Mouse (Mus musculus) heart, postnatal 0 days (tissue): ENCODE results near the gene Edf1. TPM values are rescaled to one million over a fixed set of nuclear protein-coding genes. Genes with fewer than 3 reads are reported as not detected.
A peak's percentile ranks its signal among the peaks of the same experiment; 100 is the strongest.
"Not testable (repeated sequence)": the region's sequence is repeated elsewhere in the genome, so short reads cannot be mapped to it uniquely, and the experiment has no call there.

Experiments
- ATAC-seq: fragments of 200-750 bp; cut with Nextera tagmentation; 2 replicates; pipeline ENCODE4 v1.8.0; 2017; ENCODE audit warnings: low read depth, moderate number of reproducible peaks, moderate library complexity; ENCODE audit not compliant: insufficient read depth
- DNase-seq: peaks from one replicate; pipeline ENCODE4 v3.0.0-alpha.2; 2016; ENCODE audit warnings: low spot score
- H3K27ac ChIP-seq: fragments of 300-500 bp; sonication (generic); 2 replicates; pipeline ENCODE4 v1.5.1; 2014; ENCODE audit warnings: low read depth, mild to moderate bottlenecking
- H3K27me3 ChIP-seq: fragments of 300-500 bp; sonication (generic); 2 replicates; pipeline ENCODE4 v1.6.1; 2014; ENCODE audit warnings: low read length, mixed read lengths; ENCODE audit not compliant: control insufficient read depth, insufficient read depth
- H3K36me3 ChIP-seq: fragments of 300-500 bp; sonication (generic); replicated peaks from 2 replicates; pipeline ENCODE4 v1.6.1; 2014; ENCODE audit warnings: low read length, mixed read lengths; ENCODE audit not compliant: control insufficient read depth, insufficient read depth
- H3K4me1 ChIP-seq: fragments of 300-500 bp; sonication (generic); 2 replicates; pipeline ENCODE4 v1.6.1; 2014; ENCODE audit warnings: antibody characterized with exemption; ENCODE audit not compliant: control insufficient read depth, insufficient read depth
- H3K4me2 ChIP-seq: fragments of 300-500 bp; sonication (generic); 2 replicates; pipeline ENCODE4 v1.6.1; 2014; ENCODE audit warnings: low read depth, mild to moderate bottlenecking, low read length, moderate library complexity
- H3K4me3 ChIP-seq: fragments of 300-500 bp; sonication (generic); 2 replicates; pipeline ENCODE4 v1.5.1; 2014; ENCODE audit warnings: low read depth, low read length
- H3K9ac ChIP-seq: fragments of 300-500 bp; sonication (generic); replicated peaks from 2 replicates; pipeline ENCODE4 v1.6.1; 2014; ENCODE audit warnings: low read depth, low read length, mixed read lengths
- H3K9me3 ChIP-seq: fragments of 300-500 bp; sonication (generic); replicated peaks from 2 replicates; pipeline ENCODE4 v1.6.1; 2016; ENCODE audit warnings: low read length; ENCODE audit not compliant: control insufficient read depth
- CTCF ChIP-seq: IDR thresholded peaks from 2 replicates; pipeline ENCODE4 v1.5.1; 2016; ENCODE audit warnings: antibody characterized with exemption, control low read depth, low read depth
- EP300 ChIP-seq: IDR thresholded peaks from 2 replicates; pipeline ENCODE4 v1.6.1; 2016; ENCODE audit warnings: antibody characterized with exemption, low read depth
- WGBS: fragments of 180-500 bp; shearing (Covaris S2); extraction: QIAGEN DNeasy Blood & Tissue Kit; methylation state at CpG from one replicate; pipeline ENCODE4 v1.1.7; 2014; 5-methylcytosine and 5-hydroxymethylcytosine counted together
- polyA plus RNA-seq: library from polyadenylated mRNA; unstranded; fragments of >200 nt; fragmentation: Nextera tagmentation; extraction: Ambion mirVana; gene quantifications from 2 replicates; pipeline ENCODE4 v1.2.1, GENCODE M21; 2015
- total RNA-seq: library from RNA; depleted of rRNA; stranded (reverse); fragments of >200 nt; gene quantifications from 2 replicates; pipeline ENCODE4 v1.2.3, GENCODE M21; 2014; ENCODE audit warnings: low replicate concordance

Gene Edf1
- total and polyA plus RNA-seq, 2 experiments from 2014 or later = 112 to 314 TPM

DNA sequence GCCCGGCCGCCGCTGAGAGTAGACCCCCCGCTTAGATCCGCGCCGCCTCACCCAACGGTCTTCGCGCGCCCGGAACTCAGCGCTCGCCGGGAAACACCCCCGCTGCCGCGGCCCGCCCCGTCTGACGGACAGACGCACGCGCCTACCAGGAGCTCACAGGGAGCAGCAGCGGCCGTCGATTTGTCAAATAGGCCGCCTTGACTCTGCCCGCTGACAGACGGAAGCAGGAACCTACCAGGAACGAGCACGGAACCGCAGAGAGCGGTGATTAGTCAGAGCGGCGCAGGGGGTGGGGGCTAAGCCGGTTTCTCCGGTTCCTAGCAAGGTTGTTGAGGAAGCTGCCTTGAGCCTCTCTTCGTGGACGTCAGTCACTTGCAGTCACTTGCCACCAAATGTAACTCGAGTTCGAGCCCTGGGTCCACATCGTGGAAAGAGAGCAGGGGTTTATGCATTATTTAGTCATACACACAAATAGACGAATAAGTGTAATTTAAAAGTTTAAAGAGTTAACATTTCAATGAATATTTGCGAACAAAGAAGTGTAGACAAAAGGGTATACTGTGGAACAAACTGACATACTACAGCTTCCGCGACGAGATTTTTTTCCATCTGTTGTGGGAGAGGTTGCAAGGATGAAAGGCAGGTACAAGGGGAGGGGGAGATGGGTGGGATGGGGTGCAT is 10.7 kb upstream of the Edf1 start, which contains the start of gene Traf2:
Gene Traf2 (minus strand): TSS at position 130 of the 681 bp plus-strand sequence.
- DNase-seq (peak; percentile 98), ATAC-seq (peak; percentile 99)
- peak within 1 kb of the TSS; percentile 77 for H3K4me3 ChIP-seq
- H3K4me1 ChIP-seq = peaks cover 10% of the 10 kb centered on the region
- peak within 1 kb of the TSS; percentile 77 for H3K27ac ChIP-seq
- 0 out of 2 replicates have a peak, but pooled peaks cover 3% of the 10 kb centered on the region for H3K36me3 ChIP-seq
- peak within 1 kb of the TSS; percentile 77 for H3K4me2 ChIP-seq
- no peaks in the 10 kb centered on the region for H3K27me3 ChIP-seq
- no peaks in the 10 kb centered on the region for H3K9me3 ChIP-seq
- TF ChIP-seq EP300 = no peak
- TF ChIP-seq CTCF = no peak
- H3K9ac ChIP-seq = peak within 1 kb of the TSS; percentile 76
- 3% methylated on average over 48 of the region's 48 CpGs for WGBS

- Histone ChIP-seq H3K27me3 (no peaks in the 10 kb centered on the region), H3K9me3 (no peaks in the 10 kb centered on the region), H3K4me1 (peaks cover 10% of the 10 kb centered on the region), H3K27ac (no peak overlapping the region), H3K9ac (no peak overlapping the region), H3K4me3 (no peak overlapping the region), H3K36me3 (no peaks in the 10 kb centered on the region), H3K4me2 (no peak overlapping the region)
- WGBS = 56% methylated on average over 9 of the region's 9 CpGs
- no peak for TF ChIP-seq CTCF
- TF ChIP-seq EP300 = no peak
- no peak for ATAC-seq
- DNase-seq = no peak
These were observed 8.3 kb upstream of the Edf1 start for GRCm38 (mm10) chr2:25549021-25549991.

GRCm38 (mm10) chr2:25551186-25551585 is 6.5 kb upstream of the Edf1 start:
- ATAC-seq (no peak), DNase-seq (peak; percentile 42)
- no peak overlapping the region for H3K9ac ChIP-seq
- H3K36me3 ChIP-seq = no peaks in the 10 kb centered on the region
- peaks cover under 1% of the 10 kb centered on the region for H3K4me1 ChIP-seq
- H3K27me3 ChIP-seq = no peaks in the 10 kb centered on the region
- WGBS = 30% methylated on average over 5 of the region's 5 CpGs
- peak; percentile 75 for TF ChIP-seq CTCF
- no peak for TF ChIP-seq EP300
- H3K9me3 ChIP-seq = no peaks in the 10 kb centered on the region
- no peak overlapping the region for H3K4me2 ChIP-seq
- H3K27ac ChIP-seq = no peak overlapping the region
- no peak overlapping the region for H3K4me3 ChIP-seq

DNA sequence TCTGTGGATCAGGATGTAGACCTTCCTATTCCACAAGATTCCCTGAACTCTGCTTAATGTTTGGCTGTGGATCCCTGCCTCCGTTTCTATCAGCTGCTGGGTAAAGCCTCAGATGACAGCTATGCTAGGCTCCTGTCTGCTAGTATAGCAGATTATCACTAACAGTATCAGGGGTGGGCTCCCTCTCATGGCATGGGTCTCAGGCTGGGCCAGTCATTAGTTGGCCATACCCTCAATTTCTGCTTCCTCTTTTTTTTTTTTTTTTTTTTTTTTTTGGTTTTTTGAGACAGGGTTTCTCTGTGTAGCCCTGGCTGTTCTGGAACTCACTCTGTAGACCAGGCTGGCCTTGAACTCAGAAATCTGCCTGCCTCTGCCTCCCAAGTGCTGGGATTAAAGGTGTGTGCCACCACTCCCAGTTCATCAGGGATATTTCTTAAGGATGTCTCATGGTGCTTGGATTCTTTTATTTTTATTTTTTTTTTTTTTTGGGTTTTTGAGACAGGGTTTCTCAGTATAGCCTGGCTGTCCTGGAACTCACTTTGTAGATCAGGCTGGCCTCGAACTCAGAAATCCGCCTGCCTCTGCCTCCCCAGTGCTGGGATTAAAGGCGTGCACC is 4.4 kb upstream of the Edf1 start:
- H3K9ac ChIP-seq, H3K27ac ChIP-seq: not testable (repeated sequence)
- 76% methylated on average over 4 of the region's 4 CpGs for WGBS

DNA sequence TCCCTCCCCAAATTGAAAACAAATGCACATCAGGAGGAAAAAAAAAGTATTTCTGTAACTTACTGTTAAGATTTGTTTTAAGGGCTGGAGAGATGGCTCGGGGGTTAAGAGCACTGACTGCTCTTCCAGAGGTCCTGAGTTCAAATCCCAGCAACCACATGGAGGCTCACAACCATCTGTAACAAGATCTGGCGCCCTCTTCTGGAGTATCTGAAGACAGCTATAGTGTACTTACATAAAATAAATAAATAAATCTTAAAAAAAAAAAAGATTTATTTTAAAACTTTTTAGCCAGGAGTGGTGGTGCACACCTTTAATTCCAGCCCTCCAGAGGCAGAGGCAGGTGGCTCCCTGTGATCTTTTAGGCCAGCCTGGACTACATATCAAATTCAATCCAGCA is 2.2 kb upstream of the Edf1 start:
- WGBS = 50% methylated on average over 2 of the region's 2 CpGs
- not testable (repeated sequence) for ATAC-seq, H3K27me3 ChIP-seq, H3K36me3 ChIP-seq, H3K9ac ChIP-seq, H3K27ac ChIP-seq, DNase-seq, H3K9me3 ChIP-seq, H3K4me2 ChIP-seq, H3K4me3 ChIP-seq
- peaks cover 16% of the 10 kb centered on the region; the same call in 1 of the 2 replicates for H3K4me1 ChIP-seq

More for the DNA sequence above, 4.4 kb upstream of the Edf1 start:
- not testable (repeated sequence) for H3K9me3 ChIP-seq, H3K4me2 ChIP-seq, H3K27me3 ChIP-seq, H3K4me3 ChIP-seq, H3K4me1 ChIP-seq, ATAC-seq, DNase-seq, H3K36me3 ChIP-seq
